Mouse (Mus musculus): ENCODE measurements around the gene Ryr3.
"Not testable (repeated sequence)": the region's sequence is repeated elsewhere in the genome, so short reads cannot be mapped to it uniquely, and the experiment has no call there.

The Ryr3 gene

GRCm38 (mm10) chr2:113104609-113105008 lies 112.3 kb downstream of the Ryr3 start:
- DNase-seq (ENCODE audit: extremely low read depth, low read depth) = no peak

GRCm38 (mm10) chr2:113095184-113095583 lies 121.7 kb downstream of the Ryr3 start:
- no peak for DNase-seq (ENCODE audit: extremely low read depth, low read depth)

- no peak for DNase-seq (ENCODE audit: extremely low read depth, low read depth)
Measured at GRCm38 (mm10) chr2:113094088-113094487, 122.8 kb downstream of the Ryr3 start.

GRCm38 (mm10) chr2:113092756-113093155 lies 124.1 kb downstream of the Ryr3 start:
- DNase-seq (ENCODE audit: extremely low read depth, low read depth) = no peak

GRCm38 (mm10) chr2:113091316-113091715 lies 125.6 kb downstream of the Ryr3 start:
- DNase-seq (ENCODE audit: extremely low read depth, low read depth) = not testable (repeated sequence)

GRCm38 (mm10) chr2:113076396-113076795 lies 140.5 kb downstream of the Ryr3 start:
- DNase-seq (ENCODE audit: extremely low read depth, low read depth) = no peak

- no peak for DNase-seq (ENCODE audit: extremely low read depth, low read depth)
Measured at GRCm38 (mm10) chr2:113059367-113059766, 157.5 kb downstream of the Ryr3 start.

- no peak for DNase-seq (ENCODE audit: extremely low read depth, low read depth)
Measured at GRCm38 (mm10) chr2:113058914-113059313, 158.0 kb downstream of the Ryr3 start.

- DNase-seq (ENCODE audit: extremely low read depth, low read depth) = no peak
Measured at GRCm38 (mm10) chr2:113058116-113058515, 158.8 kb downstream of the Ryr3 start.

- no peak for DNase-seq (ENCODE audit: extremely low read depth, low read depth)
Measured at GRCm38 (mm10) chr2:113055591-113055990, 161.3 kb downstream of the Ryr3 start.

- DNase-seq (ENCODE audit: extremely low read depth, low read depth) = no peak
Measured at GRCm38 (mm10) chr2:113049831-113050230, 167.1 kb downstream of the Ryr3 start.

GRCm38 (mm10) chr2:113036550-113036949 lies 180.3 kb downstream of the Ryr3 start:
- no peak for DNase-seq (ENCODE audit: extremely low read depth, low read depth)

- DNase-seq (ENCODE audit: extremely low read depth, low read depth) = no peak
Measured at GRCm38 (mm10) chr2:113030689-113031088, 186.2 kb downstream of the Ryr3 start.

GRCm38 (mm10) chr2:113019896-113020295 lies 197.0 kb downstream of the Ryr3 start:
- no peak for DNase-seq (ENCODE audit: extremely low read depth, low read depth)

- no peak for DNase-seq (ENCODE audit: extremely low read depth, low read depth)
Measured at GRCm38 (mm10) chr2:113018278-113018677, 198.6 kb downstream of the Ryr3 start.

GRCm38 (mm10) chr2:113016236-113016635 lies 200.7 kb downstream of the Ryr3 start:
- DNase-seq (ENCODE audit: extremely low read depth, low read depth) = no peak

- no peak for DNase-seq (ENCODE audit: extremely low read depth, low read depth)
Measured at GRCm38 (mm10) chr2:113008961-113009740, 207.7 kb downstream of the Ryr3 start.

- DNase-seq (ENCODE audit: extremely low read depth, low read depth) = no peak
Measured at GRCm38 (mm10) chr2:112998498-112998897, 218.4 kb downstream of the Ryr3 start.

- DNase-seq (ENCODE audit: extremely low read depth, low read depth) = no peak
Measured at GRCm38 (mm10) chr2:112982908-112983510, 233.9 kb downstream of the Ryr3 start.

- no peak for DNase-seq (ENCODE audit: extremely low read depth, low read depth)
Measured at GRCm38 (mm10) chr2:112966807-112967625, 249.9 kb downstream of the Ryr3 start.

- DNase-seq (ENCODE audit: extremely low read depth, low read depth) = no peak
Measured at GRCm38 (mm10) chr2:112948931-112949330, 268.0 kb downstream of the Ryr3 start.

GRCm38 (mm10) chr2:112931776-112932175 lies 285.1 kb downstream of the Ryr3 start:
- no peak for DNase-seq (ENCODE audit: extremely low read depth, low read depth)

Measured in MEL-GATA-1-ER (cell line).